Mouse (Mus musculus) ES-Bruce4 (cell line): Measurements from ENCODE around the gene Kmt2d. TPM values are rescaled to one million over a fixed set of nuclear protein-coding genes. Genes with fewer than 3 reads are reported as not detected.

Source experiments
- H3K27ac ChIP-seq: 2 replicates; pipeline ENCODE4 v1.5.1; 2012; ENCODE audit warnings: low read length, inconsistent platforms; ENCODE audit not compliant: insufficient read depth
- H3K27me3 ChIP-seq: 2 replicates; pipeline ENCODE4 v1.6.1; 2012; ENCODE audit warnings: mild to moderate bottlenecking, low read length, inconsistent platforms; ENCODE audit not compliant: control insufficient read depth, poor library complexity, insufficient read depth, severe bottlenecking
- H3K36me3 ChIP-seq: 2 replicates; pipeline ENCODE4 v1.6.1; 2012; ENCODE audit warnings: inconsistent platforms, mild to moderate bottlenecking, low read length, moderate library complexity; ENCODE audit not compliant: control insufficient read depth, poor library complexity, insufficient read depth, severe bottlenecking
- H3K4me1 ChIP-seq: one replicate; pipeline ENCODE4 v1.8.1; 2011; ENCODE audit warnings: low read length; ENCODE audit not compliant: control insufficient read depth, insufficient read depth
- H3K4me3 ChIP-seq: 2 replicates; pipeline ENCODE4 v1.5.1; 2011; ENCODE audit warnings: low read depth, mild to moderate bottlenecking, low read length
- H3K9ac ChIP-seq: 2 replicates; pipeline ENCODE4 v1.6.1; 2012; ENCODE audit warnings: low read depth, mild to moderate bottlenecking, inconsistent platforms; ENCODE audit not compliant: poor library complexity, severe bottlenecking
- H3K9me3 ChIP-seq: replicated peaks from 2 replicates; pipeline ENCODE4 v1.6.1; 2012; ENCODE audit warnings: mild to moderate bottlenecking, low read length, inconsistent platforms; ENCODE audit not compliant: control insufficient read depth, poor library complexity, insufficient read depth, severe bottlenecking
- CTCF ChIP-seq: IDR thresholded peaks from one replicate; pipeline ENCODE4 v1.8.1; 2011; ENCODE audit warnings: low read depth, low read length
- EP300 ChIP-seq: IDR thresholded peaks from 2 replicates; pipeline ENCODE4 v1.6.1; 2011; ENCODE audit warnings: low read depth, low read length; ENCODE audit not compliant: insufficient read depth
- POLR2A ChIP-seq: IDR thresholded peaks from one replicate; pipeline ENCODE4 v1.8.1; 2011; ENCODE audit warnings: low read length; ENCODE audit not compliant: insufficient read depth
- polyA plus RNA-seq: library from polyadenylated mRNA; stranded (reverse); fragments of >200 nt; gene quantifications from 2 replicates; pipeline ENCODE4 v1.2.4, GENCODE M21; 2011; ENCODE audit warnings: low read depth; ENCODE audit not compliant: missing spikeins, insufficient read depth, insufficient read length

Kmt2d gene
- polyA plus RNA-seq, 1 experiment: 51.9 TPM

DNA sequence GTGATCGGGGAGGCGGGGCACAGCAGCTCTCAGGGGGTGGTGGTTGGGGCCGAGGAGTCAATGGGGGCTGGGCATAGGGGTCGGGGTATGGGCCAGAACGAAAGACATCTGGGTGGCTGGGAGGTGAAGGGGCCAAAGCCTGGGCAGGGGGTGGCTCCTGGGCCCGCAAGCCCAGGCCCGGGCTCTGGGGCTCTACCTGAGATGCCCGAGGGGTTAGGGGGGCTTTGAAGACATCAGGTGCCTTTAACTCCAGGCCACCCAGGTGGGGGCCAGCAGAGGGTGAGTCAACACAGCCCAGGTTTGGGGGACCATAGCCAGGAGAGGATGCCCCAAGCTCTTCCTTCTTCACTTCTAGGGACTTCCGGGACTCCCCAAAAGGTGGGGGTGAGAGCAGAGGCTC is 18.3 kb downstream of the Kmt2d start:
- Histone ChIP-seq H3K4me1 (no peaks in the 10 kb centered on the region), H3K27me3 (no peaks in the 10 kb centered on the region), H3K36me3 (peaks cover 58% of the 10 kb centered on the region), H3K27ac (no peak overlapping the region), H3K9me3 (no peaks in the 10 kb centered on the region), H3K9ac (no peak overlapping the region), H3K4me3 (no peak overlapping the region)
- no peak for TF ChIP-seq POLR2A

DNA sequence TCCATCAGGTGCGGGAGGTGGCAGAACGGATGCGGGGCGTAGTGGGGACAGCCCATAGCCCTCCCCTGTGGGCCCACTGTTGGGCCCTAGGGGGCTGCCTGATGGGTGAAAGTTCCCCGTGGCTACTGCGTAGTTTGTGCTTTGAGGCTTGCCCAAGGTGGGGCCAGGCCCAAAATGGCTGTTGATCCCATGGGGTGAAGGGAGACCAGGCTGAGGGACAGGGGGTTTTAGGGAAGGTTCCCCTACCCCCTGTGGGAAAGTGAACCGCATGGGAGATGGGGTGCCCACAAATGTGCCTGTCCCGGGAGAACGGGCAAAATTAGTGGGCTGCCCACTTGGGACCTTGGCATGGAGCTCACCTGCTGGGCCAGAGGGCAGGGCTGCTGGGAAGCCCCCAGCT is 18.9 kb downstream of the Kmt2d start:
- no peaks in the 10 kb centered on the region for H3K4me1 ChIP-seq
- TF ChIP-seq POLR2A: no peak
- no peak for TF ChIP-seq CTCF
- no peak for TF ChIP-seq EP300
- no peak overlapping the region for H3K4me3 ChIP-seq
- no peak overlapping the region for H3K27ac ChIP-seq
- H3K9me3 ChIP-seq: no peaks in the 10 kb centered on the region
- H3K36me3 ChIP-seq: peaks cover 57% of the 10 kb centered on the region
- no peaks in the 10 kb centered on the region for H3K27me3 ChIP-seq
- no peak overlapping the region for H3K9ac ChIP-seq

DNA sequence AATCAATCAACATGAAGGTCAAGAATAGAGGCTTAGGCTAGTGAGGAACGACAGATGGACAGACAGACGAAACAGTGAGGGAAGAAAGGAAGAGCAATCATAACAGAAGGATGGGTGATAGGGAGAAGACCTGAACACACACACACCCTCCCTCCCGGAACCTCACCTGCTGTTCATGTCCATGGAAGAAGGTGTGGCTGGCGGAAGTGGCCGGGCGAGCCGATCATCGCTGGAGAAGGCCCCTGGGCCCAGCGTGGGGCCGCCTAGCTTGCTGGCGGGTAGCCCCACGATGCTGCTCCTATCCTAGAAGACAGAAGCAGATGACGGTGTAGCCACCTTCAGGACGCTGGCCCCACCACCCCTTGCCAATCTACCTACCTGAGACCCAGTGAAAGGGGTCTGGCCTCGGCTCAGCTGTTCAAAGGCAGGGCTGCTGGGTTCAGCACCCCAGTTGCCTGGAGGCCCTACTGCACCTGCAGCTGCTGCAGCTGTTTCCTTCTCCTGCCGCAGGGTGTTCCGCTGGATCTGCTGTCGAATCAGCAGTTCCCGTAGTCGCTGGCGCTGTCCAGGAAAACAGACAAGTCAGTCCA is 19.7 kb downstream of the Kmt2d start:
- Histone ChIP-seq H3K4me3 (no peak overlapping the region), H3K9me3 (no peaks in the 10 kb centered on the region), H3K4me1 (no peaks in the 10 kb centered on the region), H3K27me3 (no peaks in the 10 kb centered on the region), H3K27ac (no peak overlapping the region), H3K36me3 (peaks cover 59% of the 10 kb centered on the region), H3K9ac (no peak overlapping the region)
- TF ChIP-seq POLR2A (no peak), CTCF (no peak), EP300 (no peak)

DNA sequence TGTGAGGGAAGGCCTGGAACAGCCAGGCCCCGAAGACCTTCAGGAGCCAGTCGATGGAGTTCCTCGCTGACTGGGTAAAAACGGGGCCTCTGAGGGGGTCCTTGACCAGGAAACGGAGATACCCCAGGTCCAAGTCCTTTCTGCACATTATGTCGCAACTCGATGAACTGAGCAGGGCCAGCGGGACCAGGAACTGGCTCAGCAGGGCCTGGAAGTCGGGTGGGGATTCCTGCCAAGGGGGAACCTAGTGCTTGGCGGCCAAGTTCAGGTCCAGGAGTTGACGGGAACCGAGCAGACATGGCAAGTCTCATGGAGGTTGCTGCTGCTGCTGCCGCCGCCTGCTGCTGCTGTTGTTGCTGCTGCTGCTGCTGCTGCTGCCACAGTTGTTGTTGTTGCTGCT is 20.3 kb downstream of the Kmt2d start:
- Histone ChIP-seq H3K27me3 (no peaks in the 10 kb centered on the region), H3K4me1 (no peaks in the 10 kb centered on the region), H3K4me3 (no peak overlapping the region), H3K27ac (no peak overlapping the region), H3K9me3 (no peaks in the 10 kb centered on the region), H3K9ac (no peak overlapping the region), H3K36me3 (peaks cover 62% of the 10 kb centered on the region)
- no peak for TF ChIP-seq CTCF
- no peak for TF ChIP-seq POLR2A
- TF ChIP-seq EP300: no peak

DNA sequence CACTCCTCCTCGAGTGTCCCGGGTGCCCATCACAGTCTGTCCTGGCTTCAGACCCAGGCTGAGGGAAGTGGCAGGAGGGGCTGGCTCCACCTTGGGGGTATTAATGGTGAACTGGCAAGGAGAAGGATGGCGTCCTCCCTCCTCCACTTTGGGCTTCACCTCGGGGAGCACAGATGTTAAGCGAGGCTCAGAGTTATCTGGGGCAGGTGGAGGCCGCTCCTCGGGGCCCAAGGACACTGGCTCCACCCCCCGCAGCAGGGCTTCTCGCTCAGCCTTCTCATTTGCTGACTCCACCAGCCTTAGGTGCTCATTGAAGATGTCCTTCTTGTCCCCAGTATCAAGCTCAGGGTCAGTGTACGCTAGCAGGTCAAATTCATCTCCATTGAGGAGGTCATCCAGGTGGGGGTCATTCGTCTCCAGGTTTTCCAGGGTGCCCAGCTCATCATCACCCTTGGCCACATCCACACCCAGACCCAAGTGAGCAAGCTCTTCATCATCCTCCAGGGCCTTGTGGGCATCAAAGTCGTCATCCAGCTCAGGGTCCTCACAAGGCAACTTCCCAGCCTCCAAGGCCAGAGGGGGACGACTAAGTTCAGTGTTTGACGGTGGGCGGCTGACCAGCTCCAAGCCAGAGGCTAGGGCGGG is 20.9 kb downstream of the Kmt2d start:
- H3K4me1 ChIP-seq: no peaks in the 10 kb centered on the region
- no peak overlapping the region for H3K9ac ChIP-seq
- no peaks in the 10 kb centered on the region for H3K27me3 ChIP-seq
- TF ChIP-seq POLR2A (no peak), EP300 (no peak), CTCF (no peak)
- peaks cover 61% of the 10 kb centered on the region for H3K36me3 ChIP-seq
- H3K9me3 ChIP-seq: no peaks in the 10 kb centered on the region
- H3K27ac ChIP-seq: no peak overlapping the region
- no peak overlapping the region for H3K4me3 ChIP-seq

DNA sequence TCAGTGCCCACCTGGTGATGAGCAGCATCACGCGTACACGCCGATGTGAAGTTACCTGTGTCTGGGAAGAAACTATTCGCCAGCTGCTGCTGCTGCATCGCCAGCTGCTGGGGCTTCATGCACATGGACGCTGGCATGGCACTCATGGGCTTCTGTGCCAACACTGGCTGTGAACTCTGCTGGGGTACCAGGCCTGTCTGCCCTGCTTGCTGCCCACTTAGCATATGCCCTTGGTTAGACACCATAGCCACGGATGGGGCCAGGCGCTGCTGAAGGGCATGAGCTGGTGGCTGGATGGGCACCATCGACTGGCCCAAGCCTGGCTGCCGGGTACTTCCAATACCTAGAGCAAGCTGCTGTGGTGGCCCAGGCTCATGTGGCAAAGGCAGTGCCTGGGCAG is 21.8 kb downstream of the Kmt2d start:
- H3K36me3 ChIP-seq: peaks cover 61% of the 10 kb centered on the region
- H3K9me3 ChIP-seq: no peaks in the 10 kb centered on the region
- no peak overlapping the region for H3K27ac ChIP-seq
- H3K9ac ChIP-seq: no peak overlapping the region
- no peaks in the 10 kb centered on the region for H3K4me1 ChIP-seq
- TF ChIP-seq EP300 (no peak), CTCF (no peak), POLR2A (no peak)
- H3K27me3 ChIP-seq: no peaks in the 10 kb centered on the region
- H3K4me3 ChIP-seq: no peak overlapping the region
